Mouse (Mus musculus) midbrain, postnatal 0 days (tissue): ENCODE measurements around the gene Rasgef1b. TPM values are rescaled to one million over a fixed set of nuclear protein-coding genes. Genes with fewer than 3 reads are reported as not detected.

ENCODE experiments used
- ATAC-seq: fragments of 200-750 bp; cut with Nextera tagmentation; 2 replicates; pipeline ENCODE4 v1.8.0; 2017; ENCODE audit warnings: moderate number of reproducible peaks, mild to moderate bottlenecking, moderate TSS enrichment, moderate library complexity; ENCODE audit not compliant: low FRiP score
- DNase-seq: peaks from one replicate; pipeline ENCODE4 v3.0.0-alpha.2; 2015; ENCODE audit warnings: low spot score
- H3K27ac ChIP-seq: fragments of 300-500 bp; sonication (generic); 2 replicates; pipeline ENCODE4 v1.5.1; 2014; ENCODE audit warnings: low read depth, mild to moderate bottlenecking, low read length, mixed read lengths
- H3K27me3 ChIP-seq: fragments of 300-500 bp; sonication (generic); 2 replicates; pipeline ENCODE4 v1.6.1; 2014; ENCODE audit warnings: low read length, control low read depth, mixed read lengths; ENCODE audit not compliant: insufficient read depth
- H3K36me3 ChIP-seq: fragments of 300-500 bp; sonication (generic); 2 replicates; pipeline ENCODE4 v1.6.1; 2014; ENCODE audit warnings: low read length, control low read depth, mixed read lengths; ENCODE audit not compliant: insufficient read depth
- H3K4me1 ChIP-seq: fragments of 300-500 bp; sonication (generic); 2 replicates; pipeline ENCODE4 v1.6.1; 2014; ENCODE audit warnings: mild to moderate bottlenecking, control low read depth, antibody characterized with exemption, low read length, mixed read lengths; ENCODE audit not compliant: insufficient read depth
- H3K4me2 ChIP-seq: fragments of 300-500 bp; sonication (generic); 2 replicates; pipeline ENCODE4 v1.6.1; 2014; ENCODE audit warnings: low read depth, mild to moderate bottlenecking, low read length, mixed read lengths; ENCODE audit not compliant: poor library complexity, severe bottlenecking
- H3K4me3 ChIP-seq: fragments of 300-500 bp; sonication (generic); 2 replicates; pipeline ENCODE4 v1.5.1; 2014; ENCODE audit warnings: low read depth, mild to moderate bottlenecking, low read length, moderate library complexity
- H3K9ac ChIP-seq: fragments of 300-500 bp; sonication (generic); replicated peaks from 2 replicates; pipeline ENCODE4 v1.6.1; 2014; ENCODE audit warnings: mild to moderate bottlenecking, low read length, moderate library complexity, mixed read lengths; ENCODE audit not compliant: poor library complexity, severe bottlenecking
- H3K9me3 ChIP-seq: fragments of 300-500 bp; sonication (generic); 2 replicates; pipeline ENCODE4 v1.6.1; 2016; ENCODE audit warnings: low read length, control low read depth
- CTCF ChIP-seq: IDR thresholded peaks from 2 replicates; pipeline ENCODE4 v1.5.1; 2016; ENCODE audit warnings: antibody characterized with exemption, mild to moderate bottlenecking
- WGBS: fragments of 180-500 bp; shearing (Covaris S2); extraction: QIAGEN DNeasy Blood & Tissue Kit; methylation state at CpG from one replicate; pipeline ENCODE4 v1.1.7; 2014; 5-methylcytosine and 5-hydroxymethylcytosine counted together
- polyA plus RNA-seq: library from polyadenylated mRNA; unstranded; fragments of >200 nt; fragmentation: Nextera tagmentation; extraction: Ambion mirVana; gene quantifications from 2 replicates; pipeline ENCODE4 v1.2.1, GENCODE M21; 2015
- total RNA-seq: library from RNA; depleted of rRNA; stranded (reverse); fragments of >200 nt; gene quantifications from 2 replicates; pipeline ENCODE4 v1.2.3, GENCODE M21; 2014

The Rasgef1b gene
- total and polyA plus RNA-seq, 2 experiments from 2014 or later: 36.0 to 44.6 TPM

GRCm38 (mm10) chr5:99480078-99481031 is 248.5 kb downstream of the Rasgef1b start:
- no peak overlapping the region for H3K4me2 ChIP-seq
- H3K4me1 ChIP-seq: peaks cover 7% of the 10 kb centered on the region
- ATAC-seq: no peak
- H3K36me3 ChIP-seq: no peaks in the 10 kb centered on the region
- 55% methylated on average over 6 of the region's 6 CpGs for WGBS
- H3K4me3 ChIP-seq: no peak overlapping the region
- no peak overlapping the region for H3K9ac ChIP-seq
- H3K27me3 ChIP-seq: no peaks in the 10 kb centered on the region
- DNase-seq: peak; percentile 49
- TF ChIP-seq CTCF: no peak
- H3K9me3 ChIP-seq: no peaks in the 10 kb centered on the region
- H3K27ac ChIP-seq: 0 out of 2 replicates have a peak overlapping the region, but pooled peaks have one; percentile 55

GRCm38 (mm10) chr5:99479263-99480077 is 249.4 kb downstream of the Rasgef1b start:
- peaks cover 7% of the 10 kb centered on the region for H3K4me1 ChIP-seq
- TF ChIP-seq CTCF: peak; percentile 35
- 10% methylated on average over 20 of the region's 20 CpGs for WGBS
- peak overlapping the region; percentile 33; the same call in 1 of the 2 replicates for H3K9ac ChIP-seq
- peak; percentile 79 for ATAC-seq
- H3K27me3 ChIP-seq: no peaks in the 10 kb centered on the region
- peak overlapping the region; percentile 55 for H3K27ac ChIP-seq
- no peaks in the 10 kb centered on the region for H3K9me3 ChIP-seq
- peak overlapping the region; percentile 20; the same call in 1 of the 2 replicates for H3K4me2 ChIP-seq
- H3K36me3 ChIP-seq: no peaks in the 10 kb centered on the region
- peak; percentile 91 for DNase-seq
- H3K4me3 ChIP-seq: no peak overlapping the region

GRCm38 (mm10) chr5:99478716-99479115 is 250.1 kb downstream of the Rasgef1b start:
- DNase-seq (no peak), ATAC-seq (no peak)
- Histone ChIP-seq H3K36me3 (no peaks in the 10 kb centered on the region), H3K27ac (no peak overlapping the region), H3K9ac (no peak overlapping the region), H3K4me3 (no peak overlapping the region), H3K4me1 (peaks cover 7% of the 10 kb centered on the region), H3K9me3 (no peaks in the 10 kb centered on the region), H3K27me3 (no peaks in the 10 kb centered on the region), H3K4me2 (no peak overlapping the region)
- no peak for TF ChIP-seq CTCF
- WGBS: 21% methylated on average over 4 of the region's 4 CpGs

- H3K9me3 ChIP-seq: no peaks in the 10 kb centered on the region
- no peak overlapping the region for H3K4me2 ChIP-seq
- no peak overlapping the region for H3K27ac ChIP-seq
- H3K27me3 ChIP-seq: no peaks in the 10 kb centered on the region
- H3K9ac ChIP-seq: no peak overlapping the region
- TF ChIP-seq CTCF: no peak
- H3K36me3 ChIP-seq: no peaks in the 10 kb centered on the region
- H3K4me3 ChIP-seq: no peak overlapping the region
- H3K4me1 ChIP-seq: peaks cover 7% of the 10 kb centered on the region
- DNase-seq (no peak), ATAC-seq (no peak)
- 90% methylated on average over 9 of the region's 9 CpGs for WGBS
These were observed 251.4 kb downstream of the Rasgef1b start for GRCm38 (mm10) chr5:99477420-99477815.

- no peak overlapping the region for H3K4me2 ChIP-seq
- no peaks in the 10 kb centered on the region for H3K9me3 ChIP-seq
- no peak for DNase-seq
- H3K9ac ChIP-seq: no peak overlapping the region
- WGBS: 93% methylated on average over 6 of the region's 6 CpGs
- no peaks in the 10 kb centered on the region for H3K27me3 ChIP-seq
- TF ChIP-seq CTCF: no peak
- no peak overlapping the region for H3K27ac ChIP-seq
- no peaks in the 10 kb centered on the region for H3K36me3 ChIP-seq
- H3K4me3 ChIP-seq: no peak overlapping the region
- no peak for ATAC-seq
- peaks cover 7% of the 10 kb centered on the region for H3K4me1 ChIP-seq
These were observed 252.0 kb downstream of the Rasgef1b start for GRCm38 (mm10) chr5:99476640-99477419.
